Mouse (Mus musculus) limb, embryonic 13.5 days (tissue): Measurements from ENCODE around the gene Cnga1. TPM values are rescaled to one million over a fixed set of nuclear protein-coding genes. Genes with fewer than 3 reads are reported as not detected.
"Not testable (repeated sequence)": the region's sequence is repeated elsewhere in the genome, so short reads cannot be mapped to it uniquely, and the experiment has no call there.

Source experiments
- ATAC-seq: fragments of 200-750 bp; cut with Nextera tagmentation; 2 replicates; pipeline ENCODE4 v1.8.0; 2017; ENCODE audit warnings: low read depth, moderate number of reproducible peaks, moderate TSS enrichment; ENCODE audit not compliant: low FRiP score
- H3K27ac ChIP-seq: fragments of 300-500 bp; sonication (generic); 2 replicates; pipeline ENCODE4 v1.5.1; 2015; ENCODE audit warnings: inconsistent platforms, mild to moderate bottlenecking, moderate library complexity
- H3K27me3 ChIP-seq: fragments of 300-500 bp; sonication (generic); 2 replicates; pipeline ENCODE4 v1.6.1; 2015; ENCODE audit warnings: mild to moderate bottlenecking, inconsistent platforms
- H3K36me3 ChIP-seq: fragments of 300-500 bp; sonication (generic); 2 replicates; pipeline ENCODE4 v1.6.1; 2015; ENCODE audit warnings: inconsistent platforms, mild to moderate bottlenecking, moderate library complexity
- H3K4me1 ChIP-seq: fragments of 300-500 bp; sonication (generic); 2 replicates; pipeline ENCODE4 v1.6.1; 2015; ENCODE audit warnings: inconsistent platforms
- H3K4me2 ChIP-seq: fragments of 300-500 bp; sonication (generic); replicated peaks from 2 replicates; pipeline ENCODE4 v1.6.1; 2015; ENCODE audit warnings: inconsistent platforms, mild to moderate bottlenecking, moderate library complexity
- H3K4me3 ChIP-seq: fragments of 300-500 bp; sonication (generic); 2 replicates; pipeline ENCODE4 v1.5.1; 2015; ENCODE audit warnings: moderate library complexity, mild to moderate bottlenecking, inconsistent platforms
- H3K9ac ChIP-seq: fragments of 300-500 bp; sonication (generic); 2 replicates; pipeline ENCODE4 v1.6.1; 2015; ENCODE audit warnings: mild to moderate bottlenecking, inconsistent platforms
- H3K9me3 ChIP-seq: fragments of 300-500 bp; sonication (generic); 2 replicates; pipeline ENCODE4 v1.6.1; 2016; ENCODE audit warnings: inconsistent platforms
- WGBS: fragments of 180-500 bp; shearing (Covaris S2); methylation state at CpG from one replicate; pipeline ENCODE4 v1.1.7; 2015; 5-methylcytosine and 5-hydroxymethylcytosine counted together
- polyA plus RNA-seq: library from polyadenylated mRNA; unstranded; fragments of >200 nt; fragmentation: Nextera tagmentation; extraction: Ambion mirVana; gene quantifications from 2 replicates; pipeline ENCODE4 v1.2.1, GENCODE M21; 2015

The Cnga1 gene
- polyA plus RNA-seq, 1 experiment from 2014 or later, result not detected

GRCm38 (mm10) chr5:72565621-72566020, 78.5 kb downstream of the Cnga1 start:
- WGBS, result 86% methylated on average over 5 of the region's 5 CpGs
- Histone ChIP-seq H3K4me1 (no peaks in the 10 kb centered on the region), H3K9me3 (peaks cover 16% of the 10 kb centered on the region), H3K27ac (no peak overlapping the region), H3K9ac (no peak overlapping the region), H3K4me2 (no peak overlapping the region), H3K4me3 (no peak overlapping the region), H3K27me3 (no peaks in the 10 kb centered on the region), H3K36me3 (no peaks in the 10 kb centered on the region)
- ATAC-seq, result no peak

DNA sequence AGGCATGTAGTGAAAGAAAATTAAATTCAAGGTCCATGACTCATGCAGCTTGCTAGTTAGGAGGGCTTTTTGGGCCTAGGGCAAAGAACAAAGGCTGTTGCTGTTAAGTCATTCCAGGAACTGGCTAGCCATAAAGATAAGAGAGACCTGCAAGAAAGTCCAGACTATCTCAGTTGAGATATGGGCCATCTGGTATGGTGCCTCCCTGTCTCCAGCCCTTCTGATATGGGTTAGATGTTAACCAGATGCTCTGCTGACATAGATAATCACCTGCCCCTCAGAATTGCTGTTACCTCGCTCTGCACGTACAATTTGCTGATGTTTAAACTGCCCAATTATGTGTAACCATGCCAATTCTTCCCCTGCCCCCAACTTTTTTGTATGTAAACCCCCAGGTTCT, 80.9 kb downstream of the Cnga1 start:
- H3K4me2 ChIP-seq, H3K9me3 ChIP-seq, H3K27me3 ChIP-seq, H3K9ac ChIP-seq, H3K36me3 ChIP-seq, ATAC-seq, H3K4me3 ChIP-seq, H3K4me1 ChIP-seq, H3K27ac ChIP-seq: not testable (repeated sequence)
- WGBS, result 78% methylated on average over 2 of the region's 2 CpGs

GRCm38 (mm10) chr5:72560976-72561628, 83.0 kb downstream of the Cnga1 start:
- Histone ChIP-seq H3K4me3 (no peak overlapping the region), H3K4me1 (peaks cover 12% of the 10 kb centered on the region; the same call in 1 of the 2 replicates), H3K27me3 (no peaks in the 10 kb centered on the region), H3K36me3 (no peaks in the 10 kb centered on the region), H3K9me3 (no peaks in the 10 kb centered on the region), H3K4me2 (no peak overlapping the region), H3K9ac (no peak overlapping the region), H3K27ac (no peak overlapping the region)
- ATAC-seq, result no peak
- WGBS, result 69% methylated on average over 3 of the region's 3 CpGs

DNA sequence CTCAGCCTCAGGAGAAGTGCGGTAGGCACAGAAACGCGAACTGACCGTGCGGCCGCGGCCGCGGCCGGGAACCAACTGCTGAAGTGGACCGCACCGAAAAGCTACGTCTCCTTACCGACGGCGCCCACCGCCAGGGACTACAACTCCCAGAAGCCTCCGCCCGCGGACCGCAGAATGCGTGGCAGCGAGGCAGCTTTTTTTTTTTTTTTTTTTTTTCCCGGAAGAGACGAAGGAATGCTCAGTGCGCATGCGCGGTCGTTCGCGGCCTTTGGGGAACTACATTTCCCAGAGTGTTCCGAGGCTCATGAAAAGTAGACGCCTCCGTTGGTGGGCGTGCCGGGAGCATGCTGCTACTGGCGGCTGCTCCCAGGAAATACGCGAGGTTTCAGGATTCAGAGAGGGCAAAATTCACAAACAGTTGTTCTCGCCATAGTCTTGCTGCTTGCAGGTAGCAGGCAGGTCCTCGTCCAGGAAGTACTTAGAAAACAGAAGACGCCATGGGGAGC, 84.5 kb downstream of the Cnga1 start, which contains the start of gene Nfxl1:
Gene Nfxl1, minus strand, starts transcription at position 141 of the 506 bp plus-strand sequence.
- H3K27me3 ChIP-seq, result no peaks in the 10 kb centered on the region
- H3K9me3 ChIP-seq, result no peaks in the 10 kb centered on the region
- H3K4me3 ChIP-seq, result peak within 1 kb of the TSS; percentile 81
- H3K9ac ChIP-seq, result peak within 1 kb of the TSS; percentile 93
- peak within 1 kb of the TSS; percentile 89 for H3K4me2 ChIP-seq
- ATAC-seq, result peak; percentile 97
- H3K36me3 ChIP-seq, result peaks cover 5% of the 10 kb centered on the region
- peak within 1 kb of the TSS; percentile 61; the same call in 1 of the 2 replicates for H3K27ac ChIP-seq
- under 1% methylated on average over 41 of the region's 42 CpGs for WGBS
- peaks cover 12% of the 10 kb centered on the region; the same call in 1 of the 2 replicates for H3K4me1 ChIP-seq

DNA sequence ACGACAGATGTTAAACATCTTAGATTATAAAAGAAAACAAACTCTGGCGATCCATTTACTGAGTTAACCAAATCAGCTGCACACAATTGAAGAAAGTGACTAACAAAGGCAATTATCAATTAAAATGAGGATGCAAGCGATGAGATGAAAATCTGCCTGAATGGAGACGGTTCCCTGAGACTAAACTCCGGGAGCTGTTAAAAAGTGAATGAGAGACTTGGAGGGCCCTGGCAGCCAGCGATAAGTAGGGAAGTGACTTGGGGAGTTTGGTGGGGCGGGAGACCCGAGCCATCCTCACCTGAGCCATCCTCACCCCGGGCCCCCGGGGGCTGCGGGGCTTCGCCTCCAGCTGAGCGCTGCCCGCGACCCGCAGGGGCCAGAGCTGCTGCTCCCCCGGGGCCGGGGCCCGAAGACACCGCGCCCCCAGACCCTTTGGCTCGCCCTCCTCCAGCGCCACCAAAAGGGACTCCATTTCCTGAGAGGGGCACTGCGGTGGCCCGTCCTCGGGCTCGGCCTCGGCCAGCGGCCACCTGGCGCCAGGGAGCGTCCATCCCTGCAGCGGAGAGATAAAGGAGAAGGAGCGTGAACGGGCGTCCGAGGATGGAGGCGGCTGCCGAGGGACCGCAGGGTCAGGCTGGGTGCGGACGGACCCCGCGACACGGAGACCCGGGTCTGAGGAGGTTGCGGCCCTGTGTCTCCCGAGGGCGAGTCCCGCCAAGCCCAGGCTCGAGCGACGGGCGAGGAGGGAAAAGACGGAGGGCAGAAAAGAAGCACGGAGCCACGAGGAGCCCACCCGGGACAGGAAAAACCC, 85.2 kb downstream of the Cnga1 start:
- H3K27ac ChIP-seq, result peak overlapping the region; percentile 44; the same call in 1 of the 2 replicates
- H3K36me3 ChIP-seq, result peaks cover 8% of the 10 kb centered on the region
- H3K9ac ChIP-seq, result peak overlapping the region; percentile 93
- peak overlapping the region; percentile 81 for H3K4me3 ChIP-seq
- no peaks in the 10 kb centered on the region for H3K9me3 ChIP-seq
- peak; percentile 75 for ATAC-seq
- WGBS, result under 1% methylated on average over 51 of the region's 57 CpGs
- H3K4me2 ChIP-seq, result peak overlapping the region; percentile 89
- H3K27me3 ChIP-seq, result no peaks in the 10 kb centered on the region
- H3K4me1 ChIP-seq, result peaks cover 12% of the 10 kb centered on the region; the same call in 1 of the 2 replicates

- 88% methylated on average over 3 of the region's 3 CpGs for WGBS
- Histone ChIP-seq H3K36me3 (peaks cover 26% of the 10 kb centered on the region), H3K4me1 (peaks cover 12% of the 10 kb centered on the region; the same call in 1 of the 2 replicates), H3K27ac (no peak overlapping the region), H3K27me3 (no peaks in the 10 kb centered on the region), H3K9me3 (no peaks in the 10 kb centered on the region), H3K9ac (no peak overlapping the region), H3K4me3 (no peak overlapping the region), H3K4me2 (no peak overlapping the region)
- no peak for ATAC-seq
These were observed 87.8 kb downstream of the Cnga1 start for GRCm38 (mm10) chr5:72556245-72556644.

Other genes starting within 250 kb of the Cnga1 start
- 4.0 and 4.5 TPM in 2 replicates for gene Corin, start 139.8 kb downstream of the Cnga1 start, polyA plus RNA-seq
- 19.2 TPM in 2 replicates for gene Nfxl1, start 84.6 kb downstream of the Cnga1 start, polyA plus RNA-seq
- gene Zar1, start 63.0 kb downstream of the Cnga1 start, polyA plus RNA-seq, result 0.84 and 1.9 TPM in 2 replicates
- gene Gm5868, start 56.7 kb downstream of the Cnga1 start, polyA plus RNA-seq, result 0.71 and 0.80 TPM in 2 replicates
- 3.7 and 4.0 TPM in 2 replicates for gene Nipal1, start 3.5 kb upstream of the Cnga1 start, polyA plus RNA-seq
- 0.11 and 0.18 TPM in 2 replicates for gene Txk, start 108.5 kb upstream of the Cnga1 start, polyA plus RNA-seq
- 5.2 and 5.5 TPM in 2 replicates for gene Tec, start 224.2 kb upstream of the Cnga1 start, polyA plus RNA-seq